Mouse (Mus musculus) G1E-ER4 (cell line): ENCODE results near the gene Shroom1. TPM values are rescaled to one million over a fixed set of nuclear protein-coding genes. Genes with fewer than 3 reads are reported as not detected.

Source experiments
- GATA1 ChIP-seq: IDR thresholded peaks from one replicate; pipeline ENCODE4 v1.8.0; 2012; ENCODE audit warnings: low read length, inconsistent platforms
- polyA plus RNA-seq: library from polyadenylated mRNA; stranded (reverse); fragments of >175 nt; gene quantifications from 2 replicates; pipeline ENCODE4 v1.2.3, GENCODE M21; 2012

The Shroom1 gene
- polyA plus RNA-seq = not detected in 2 replicates

DNA sequence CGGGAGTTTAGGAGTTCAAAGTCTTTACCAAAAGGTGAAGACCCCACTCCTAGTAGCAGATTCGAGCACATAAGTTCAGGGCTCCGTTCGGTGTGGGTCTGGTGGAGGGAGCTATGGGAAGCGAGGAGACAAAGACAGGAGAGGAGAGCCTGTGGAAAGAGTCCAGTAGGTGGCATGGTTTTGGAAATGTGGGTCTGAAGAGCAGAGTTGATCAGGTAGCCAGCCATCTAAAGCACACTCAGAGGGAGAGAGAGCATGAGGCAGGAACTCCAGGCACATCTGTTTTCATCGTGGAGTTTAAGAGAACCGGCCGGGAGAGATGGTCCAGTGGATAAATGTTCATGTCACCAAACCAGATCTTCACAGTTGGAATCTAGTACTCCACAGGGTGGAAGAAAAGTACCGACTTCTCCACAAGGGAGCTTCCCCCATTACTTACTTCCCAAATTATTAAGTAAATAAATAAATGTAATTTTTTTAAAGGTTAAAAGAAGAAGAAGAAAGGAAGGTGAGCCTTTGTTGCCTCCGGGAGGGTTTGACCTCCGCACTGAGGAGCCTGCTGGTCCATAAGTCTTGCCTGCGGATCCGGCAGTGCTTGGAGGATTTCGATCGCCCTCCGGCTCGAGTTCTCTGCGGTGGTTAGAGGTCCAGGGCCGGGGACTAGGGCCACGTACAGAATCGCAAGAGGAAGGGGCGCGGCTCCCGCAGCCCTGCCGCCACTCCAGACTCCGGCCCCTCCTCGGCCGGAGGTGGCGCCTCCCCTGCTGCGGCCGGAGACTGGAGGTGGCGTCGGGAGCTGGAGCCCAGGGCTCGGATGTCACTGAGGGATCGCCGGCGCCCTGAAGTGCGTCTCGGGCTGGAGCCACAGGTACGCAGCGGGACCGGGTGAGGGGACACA lies at the start of gene Shroom1, which contains the start of gene Gm10447:
Shroom1 (plus strand) TSS at position 732 of the 898 bp plus-strand sequence.
Gm10447 (minus strand) TSS at position 637 of the 898 bp plus-strand sequence.
- no peak for TF ChIP-seq GATA1

DNA sequence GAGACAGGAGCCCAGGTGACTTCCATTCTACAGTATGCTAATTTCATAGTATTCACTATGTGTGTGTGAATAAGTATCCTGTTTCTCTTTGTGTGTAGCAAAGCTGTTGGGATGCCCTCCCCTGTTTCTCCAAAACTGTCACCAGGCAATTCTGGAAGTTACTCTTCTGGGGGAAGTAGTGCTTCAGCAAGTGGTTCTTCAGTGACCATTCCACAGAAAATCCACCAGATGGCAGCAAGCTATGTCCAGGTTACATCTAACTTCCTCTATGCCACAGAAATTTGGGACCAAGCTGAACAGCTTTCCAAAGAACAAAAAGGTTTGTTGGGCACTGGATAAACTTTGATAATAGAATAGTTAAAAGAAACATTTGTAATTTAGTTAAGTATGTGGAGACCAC lies 45.3 kb upstream of the Shroom1 start:
- TF ChIP-seq GATA1 = no peak

DNA sequence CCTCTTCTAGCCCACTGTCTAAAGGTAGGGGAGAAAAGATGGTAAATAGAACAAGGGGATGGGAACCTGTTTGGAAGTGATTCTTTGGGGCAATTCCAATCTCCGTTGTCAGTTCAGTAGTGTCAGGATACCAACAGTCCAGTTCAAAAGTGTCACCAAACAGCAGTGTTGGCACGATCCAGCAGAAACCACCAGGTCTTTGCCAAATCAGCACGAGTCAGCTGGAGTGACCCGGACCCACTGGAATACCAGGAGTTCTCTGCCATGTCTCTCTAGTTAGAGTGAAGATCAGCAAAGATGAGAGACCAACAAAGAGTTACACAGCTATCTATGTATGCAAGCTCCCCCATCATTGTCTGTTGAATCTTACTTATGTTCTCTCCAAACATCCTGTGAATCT lies 43.1 kb upstream of the Shroom1 start:
- no peak for TF ChIP-seq GATA1

DNA sequence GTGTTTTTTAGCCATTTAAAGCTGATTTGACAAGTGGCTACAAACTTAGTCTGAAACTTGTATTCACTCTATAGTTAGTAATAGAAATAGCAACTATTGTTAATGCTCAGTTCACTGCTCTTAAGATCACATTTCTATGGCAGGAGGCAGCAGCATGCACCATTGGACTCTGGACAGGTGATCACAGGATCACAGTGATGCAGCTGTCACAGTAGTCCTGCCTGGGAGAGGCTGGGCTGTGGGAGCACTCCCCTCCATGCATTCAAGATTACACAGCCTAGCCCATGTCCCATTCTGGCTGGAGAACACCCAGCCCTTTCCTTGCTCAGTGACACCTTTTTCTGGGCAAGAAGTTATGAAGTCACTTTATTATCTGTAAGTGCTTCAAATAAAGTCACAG lies 39.0 kb upstream of the Shroom1 start:
- TF ChIP-seq GATA1 = no peak

- TF ChIP-seq GATA1 = no peak
Measured at GRCm38 (mm10) chr11:53423036-53423435, 34.0 kb upstream of the Shroom1 start, which contains the start of gene Leap2. TSS of gene Leap2 (minus strand) at chr11:53423170.

GRCm38 (mm10) chr11:53424826-53425225 lies 32.2 kb upstream of the Shroom1 start:
- TF ChIP-seq GATA1 = no peak

DNA sequence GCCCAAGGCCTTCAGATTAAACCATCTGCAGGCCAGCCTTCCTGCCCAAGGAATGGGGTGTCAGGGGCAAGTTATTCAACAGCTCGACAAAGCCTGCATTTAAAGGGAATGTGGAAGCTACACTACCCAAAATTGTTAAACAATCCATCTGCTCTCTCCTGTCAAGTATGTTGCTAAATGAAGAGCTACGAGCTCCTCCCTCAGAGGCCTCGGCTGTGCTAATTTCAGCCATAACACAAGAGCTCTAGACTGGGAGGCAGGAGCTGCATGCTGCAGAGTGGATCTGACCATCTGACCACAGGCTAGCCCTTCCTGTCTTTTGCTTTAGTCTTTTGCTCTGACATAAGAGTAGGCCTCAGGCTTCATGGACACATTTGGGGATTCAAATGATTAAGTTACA lies 31.8 kb upstream of the Shroom1 start:
- TF ChIP-seq GATA1 = no peak

DNA sequence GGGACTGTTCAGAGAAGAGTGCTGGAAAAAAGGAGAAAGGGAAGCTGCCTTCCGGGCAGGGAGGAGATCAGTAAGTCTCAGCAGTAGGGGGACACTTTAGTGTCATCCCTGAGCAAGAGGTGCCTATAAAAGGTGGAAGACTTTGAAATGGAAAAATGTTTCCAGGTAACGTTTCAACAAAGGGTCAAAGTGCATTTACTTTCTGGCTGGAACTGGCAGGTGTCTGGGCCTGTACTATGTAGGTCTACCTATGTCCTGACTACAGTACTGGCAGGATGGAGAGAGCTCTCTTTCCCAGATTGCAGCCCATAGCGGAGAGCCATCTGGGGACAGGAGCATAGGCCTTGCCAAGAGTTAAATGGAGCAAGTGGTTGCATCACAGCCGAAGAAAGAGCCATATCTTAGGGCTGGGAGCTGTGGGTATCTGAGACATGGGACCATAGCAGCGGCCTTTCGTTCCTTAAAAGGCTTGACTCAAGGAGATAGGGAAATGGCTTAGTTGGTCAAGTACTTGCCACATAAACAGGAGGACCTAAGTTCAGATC lies 31.2 kb upstream of the Shroom1 start:
- no peak for TF ChIP-seq GATA1

DNA sequence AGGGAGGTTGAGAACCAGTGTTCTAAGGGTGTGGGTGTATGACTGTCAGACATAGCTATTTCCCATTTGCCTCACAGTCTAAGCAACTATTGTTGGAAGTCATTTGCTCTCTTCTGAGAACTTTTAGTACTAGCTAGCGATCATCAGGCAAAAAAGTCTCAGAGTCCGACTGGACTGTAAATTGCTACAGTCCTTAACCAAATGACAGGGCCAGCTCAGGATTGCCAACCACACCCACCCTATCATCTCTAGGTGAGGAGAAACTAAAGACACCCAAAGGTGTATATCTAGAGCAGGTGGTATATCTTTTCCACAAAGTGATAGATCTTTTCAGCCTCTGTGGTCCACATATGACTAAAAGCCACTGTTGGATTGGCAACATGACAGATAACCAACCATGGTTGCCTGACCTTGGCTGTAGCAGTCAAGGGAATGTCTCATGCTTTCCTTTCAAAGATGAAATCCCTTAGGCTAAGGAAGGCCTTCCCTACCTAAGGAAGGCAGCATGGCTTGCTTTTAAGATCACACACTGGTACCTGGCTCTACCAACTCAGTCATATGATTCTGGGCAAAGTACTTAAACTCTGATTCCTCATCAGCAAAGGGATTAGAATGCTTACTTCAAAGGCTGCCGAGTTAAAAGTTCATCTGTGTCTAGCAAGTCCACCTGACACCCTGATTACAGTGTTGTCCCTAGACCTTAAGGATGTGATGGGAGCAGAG lies 28.9 kb upstream of the Shroom1 start:
- TF ChIP-seq GATA1 = no peak

- no peak for TF ChIP-seq GATA1
Measured at GRCm38 (mm10) chr11:53428716-53429057, 28.3 kb upstream of the Shroom1 start.

- TF ChIP-seq GATA1 = no peak
Measured at GRCm38 (mm10) chr11:53429182-53429581, 27.8 kb upstream of the Shroom1 start.

DNA sequence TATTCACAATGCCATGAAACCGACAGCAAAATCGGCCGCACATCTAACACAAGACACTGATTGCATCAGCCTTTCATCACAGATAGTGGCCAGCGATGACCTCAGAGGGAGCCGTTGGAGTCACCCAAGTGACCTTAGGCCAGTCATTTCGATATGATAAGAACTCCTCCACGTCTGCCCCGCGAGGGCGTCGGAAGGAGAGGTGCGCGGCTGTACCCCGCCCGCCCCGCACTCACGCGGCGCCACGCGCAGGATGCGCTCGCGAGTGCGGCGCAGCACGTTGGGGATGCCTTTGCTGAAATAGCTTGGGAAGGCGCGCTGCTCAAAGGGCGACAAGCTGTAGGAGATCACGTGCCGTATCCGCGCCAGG lies 26.7 kb upstream of the Shroom1 start:
- TF ChIP-seq GATA1 = no peak

DNA sequence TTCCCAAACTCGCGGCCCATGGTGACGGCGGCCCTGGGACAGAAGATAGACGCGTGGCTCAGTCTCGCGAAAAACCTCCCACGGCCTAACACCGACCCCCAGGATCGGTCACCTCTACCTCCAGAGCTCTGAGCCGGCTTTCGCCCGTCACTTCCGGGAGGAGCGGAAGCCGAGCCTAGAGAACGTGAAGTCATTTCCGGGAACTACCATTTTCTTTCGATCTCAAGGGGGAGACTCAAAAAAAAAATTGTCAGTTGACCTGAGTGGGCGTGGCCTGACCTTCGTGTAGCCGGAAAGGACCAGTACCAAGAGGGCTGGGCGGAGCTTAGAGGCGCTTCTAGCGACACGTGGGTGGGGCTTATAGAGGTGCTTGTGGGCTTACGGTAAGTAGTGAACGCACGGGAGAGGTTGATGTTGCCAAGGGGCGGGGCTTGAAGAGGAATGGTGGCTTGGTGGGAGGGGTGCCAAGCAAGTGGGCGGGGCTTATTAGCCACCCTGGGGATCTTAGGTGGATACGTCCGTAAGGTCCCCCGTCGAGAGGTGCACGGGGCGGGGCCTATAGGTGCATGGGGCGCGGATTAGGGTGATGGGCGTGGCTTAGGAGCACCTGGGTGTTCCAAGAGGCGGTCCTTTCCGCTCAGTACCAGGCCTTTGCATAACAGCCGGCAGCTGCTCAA lies 26.2 kb upstream of the Shroom1 start, which contains the start of the genes Uqcrq and Gdf9:
Uqcrq (minus strand) TSS at position 162 of the 677 bp plus-strand sequence.
Gdf9 (plus strand) TSS at position 354 of the 677 bp plus-strand sequence.
- TF ChIP-seq GATA1 = no peak

DNA sequence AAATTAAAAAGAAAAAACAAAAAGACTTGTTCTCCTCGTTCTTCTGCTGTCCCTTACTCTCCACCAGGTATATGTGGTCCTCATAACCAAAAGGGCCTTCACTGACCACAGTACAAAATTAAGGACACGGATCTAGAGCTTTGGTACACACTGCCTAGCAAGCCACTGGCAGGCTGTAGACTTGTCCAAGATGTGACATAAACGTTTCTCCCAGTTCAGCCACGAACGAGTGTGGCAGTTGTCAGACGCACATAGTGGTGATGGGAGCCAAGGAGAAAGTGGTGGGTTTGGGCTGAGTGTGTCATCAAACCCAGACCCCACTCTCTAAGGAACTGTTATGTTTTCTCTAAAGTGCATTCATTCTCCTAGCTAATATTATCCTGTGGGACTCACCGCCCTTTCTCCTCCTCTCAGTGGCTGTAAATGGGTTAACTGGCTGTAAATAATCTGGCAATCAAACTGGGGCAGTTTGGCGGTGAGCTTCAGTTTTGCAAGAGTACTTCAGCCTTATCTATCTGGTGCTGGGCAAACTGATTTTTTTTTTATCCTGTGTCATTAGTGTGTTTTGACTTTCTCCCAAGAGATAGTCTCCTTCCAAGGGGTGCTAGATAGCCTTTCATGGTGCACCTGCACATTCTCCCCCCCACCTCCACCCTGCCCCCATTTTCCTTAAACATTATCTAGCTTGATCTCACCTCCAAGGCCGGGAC lies 25.5 kb upstream of the Shroom1 start:
- no peak for TF ChIP-seq GATA1

- TF ChIP-seq GATA1 = no peak
Measured at GRCm38 (mm10) chr11:53433057-53433456, 23.9 kb upstream of the Shroom1 start.
